Mouse (Mus musculus) telencephalon, adult 2 months (tissue): ENCODE data around the gene Cc2d2b.

Source experiments
- DNase-seq: peaks from one replicate; pipeline ENCODE4 v3.0.0-alpha.2; 2011; ENCODE audit warnings: low read depth, low spot score

Gene Cc2d2b

GRCm38 (mm10) chr19:40754311-40754710 lies 5.8 kb downstream of the Cc2d2b start:
- DNase-seq = no peak

- DNase-seq = no peak
Observed at GRCm38 (mm10) chr19:40760071-40760470, 11.5 kb downstream of the Cc2d2b start.

GRCm38 (mm10) chr19:40762023-40762759 lies 13.6 kb downstream of the Cc2d2b start:
- DNase-seq = peak; percentile 57

- DNase-seq = no peak
Observed at GRCm38 (mm10) chr19:40767189-40767588, 18.6 kb downstream of the Cc2d2b start.

GRCm38 (mm10) chr19:40769341-40769770 lies 20.8 kb downstream of the Cc2d2b start:
- DNase-seq = no peak

- no peak for DNase-seq
Observed at GRCm38 (mm10) chr19:40788004-40788714, 39.6 kb downstream of the Cc2d2b start.

GRCm38 (mm10) chr19:40788715-40789084 lies 40.1 kb downstream of the Cc2d2b start:
- DNase-seq = no peak

- DNase-seq = no peak
Observed at GRCm38 (mm10) chr19:40805176-40805737, 56.7 kb downstream of the Cc2d2b start.

- DNase-seq = no peak
Observed at GRCm38 (mm10) chr19:40809858-40810257, 61.3 kb downstream of the Cc2d2b start.

- no peak for DNase-seq
Observed at GRCm38 (mm10) chr19:40811840-40812239, 63.3 kb downstream of the Cc2d2b start.

- DNase-seq = no peak
Observed at GRCm38 (mm10) chr19:40812778-40813177, 64.2 kb downstream of the Cc2d2b start.

GRCm38 (mm10) chr19:40813385-40813784 lies 64.8 kb downstream of the Cc2d2b start:
- DNase-seq = no peak

GRCm38 (mm10) chr19:40815645-40816183 lies 67.2 kb downstream of the Cc2d2b start:
- DNase-seq = no peak

- no peak for DNase-seq
Observed at GRCm38 (mm10) chr19:40817901-40818532, 69.5 kb downstream of the Cc2d2b start.

GRCm38 (mm10) chr19:40818764-40819163 lies 70.2 kb downstream of the Cc2d2b start:
- no peak for DNase-seq

GRCm38 (mm10) chr19:40821306-40821825 lies 72.8 kb downstream of the Cc2d2b start:
- no peak for DNase-seq

- DNase-seq = no peak
Observed at GRCm38 (mm10) chr19:40825636-40826035, 77.1 kb downstream of the Cc2d2b start.

- DNase-seq = no peak
Observed at GRCm38 (mm10) chr19:40826735-40827134, 78.2 kb downstream of the Cc2d2b start.

GRCm38 (mm10) chr19:40830198-40830597 lies 81.6 kb downstream of the Cc2d2b start:
- DNase-seq = no peak

GRCm38 (mm10) chr19:40830703-40831415 lies 82.3 kb downstream of the Cc2d2b start, which contains the start of gene Ccnj:
TSS of gene Ccnj (plus strand) at chr19:40831279.
- DNase-seq = peak; percentile 77
